Mouse (Mus musculus) myocyte (in vitro differentiated cells): ENCODE measurements at regions not wholly inside any gene's neighbourhood (a gene's known extent, or its start where the extent isn't known, plus 50 kb on each side); places are given as distances from the start of the nearest gene placed in this dataset.

ENCODE experiments used
- H3K27me3 ChIP-seq: one replicate; pipeline ENCODE4 v1.6.1; 2011; ENCODE audit not compliant: control insufficient read depth, insufficient read depth, insufficient read length
- H3K36me3 ChIP-seq: one replicate; pipeline ENCODE4 v1.6.1; 2011; ENCODE audit not compliant: control insufficient read depth, insufficient read depth
- H3K4me2 ChIP-seq: one replicate; pipeline ENCODE4 v1.6.1; 2011; ENCODE audit warnings: low read depth, control low read depth
- H3K4me3 ChIP-seq: one replicate; pipeline ENCODE4 v1.5.1; 2011; ENCODE audit warnings: mild to moderate bottlenecking, control low read depth, moderate library complexity
- H3K79me2 ChIP-seq: one replicate; pipeline ENCODE4 v1.6.1; 2011; ENCODE audit not compliant: control insufficient read depth, insufficient read depth
- H3ac ChIP-seq: one replicate; pipeline ENCODE4 v1.6.1; 2011; ENCODE audit not compliant: control insufficient read depth, insufficient read length
- CEBPB ChIP-seq: IDR thresholded peaks from 2 replicates; pipeline ENCODE4 v1.6.1; 2011; ENCODE audit warnings: mild to moderate bottlenecking, moderate library complexity; ENCODE audit not compliant: poor library complexity, insufficient read depth, severe bottlenecking
- E2F4 ChIP-seq: IDR thresholded peaks from one replicate; pipeline ENCODE4 v1.6.1; 2011; ENCODE audit warnings: mild to moderate bottlenecking, control low read depth, moderate library complexity; ENCODE audit not compliant: insufficient read depth
- MAX ChIP-seq: IDR thresholded peaks from one replicate; pipeline ENCODE4 v1.6.1; 2011; ENCODE audit warnings: low read depth, mild to moderate bottlenecking, control low read depth
- MYOD1 ChIP-seq, 3 experiments: IDR thresholded peaks; one replicate each; pipeline ENCODE4 v1.6.1; 2011; ENCODE audit warnings: control low read depth in 2 of 3, low read depth in 2 of 3, mild to moderate bottlenecking in 2 of 3, moderate library complexity in 1 of 3; ENCODE audit not compliant: insufficient read length in 2 of 3, control insufficient read depth in 1 of 3
- MYOG ChIP-seq, 3 experiments: IDR thresholded peaks; one replicate each; pipeline ENCODE4 v1.6.1; 2011; ENCODE audit warnings: control low read depth in 2 of 3, low read depth in 2 of 3, mild to moderate bottlenecking in 2 of 3; ENCODE audit not compliant: insufficient read length in 2 of 3, control insufficient read depth in 1 of 3, insufficient read depth in 1 of 3
- POLR2A ChIP-seq: IDR thresholded peaks from one replicate; pipeline ENCODE4 v1.6.1; 2011; ENCODE audit warnings: low read depth, mild to moderate bottlenecking, control low read depth, moderate library complexity; ENCODE audit not compliant: insufficient read length
- POLR2AphosphoS2 ChIP-seq: IDR thresholded peaks from one replicate; pipeline ENCODE4 v1.6.1; 2011; ENCODE audit warnings: low read depth, control low read depth; ENCODE audit not compliant: insufficient read length
- REST ChIP-seq: IDR thresholded peaks from one replicate; pipeline ENCODE4 v1.6.1; 2011; ENCODE audit warnings: mild to moderate bottlenecking, control low read depth, moderate library complexity; ENCODE audit not compliant: insufficient read depth, insufficient read length
- SRF ChIP-seq: IDR thresholded peaks from one replicate; pipeline ENCODE4 v1.6.1; 2011; ENCODE audit warnings: low read depth; ENCODE audit not compliant: control insufficient read depth, insufficient read length
- TCF12 ChIP-seq: IDR thresholded peaks from one replicate; pipeline ENCODE4 v1.6.1; 2011; ENCODE audit warnings: mild to moderate bottlenecking, control low read depth; ENCODE audit not compliant: poor library complexity, insufficient read depth, severe bottlenecking
- TCF3 ChIP-seq: IDR thresholded peaks from one replicate; pipeline ENCODE4 v1.6.1; 2011; ENCODE audit warnings: low read depth, control low read depth; ENCODE audit not compliant: insufficient read length
- USF1 ChIP-seq: IDR thresholded peaks from one replicate; pipeline ENCODE4 v1.6.1; 2011; ENCODE audit warnings: low read depth, mild to moderate bottlenecking, control low read depth, moderate library complexity

GRCm38 (mm10) chr7:35879755-35880304, 77.0 kb upstream of the Zfp507 start:
- H3K4me3 ChIP-seq = no peak overlapping the region

GRCm38 (mm10) chr7:35878164-35878563, 75.4 kb upstream of the Zfp507 start:
- H3ac ChIP-seq = no peak overlapping the region
- TF ChIP-seq POLR2A = no peak
- no peak for TF ChIP-seq SRF
- no peak for TF ChIP-seq USF1
- H3K79me2 ChIP-seq = no peaks in the 10 kb centered on the region
- H3K36me3 ChIP-seq = no peaks in the 10 kb centered on the region
- H3K27me3 ChIP-seq = no peaks in the 10 kb centered on the region
- H3K4me3 ChIP-seq = no peak overlapping the region
- no peak overlapping the region for H3K4me2 ChIP-seq

More at GRCm38 (mm10) chr7:35879755-35880304, 77.0 kb upstream of the Zfp507 start:
- H3ac ChIP-seq = no peak overlapping the region
- no peaks in the 10 kb centered on the region for H3K27me3 ChIP-seq
- no peak overlapping the region for H3K4me2 ChIP-seq
- H3K36me3 ChIP-seq = no peaks in the 10 kb centered on the region
- H3K79me2 ChIP-seq = no peaks in the 10 kb centered on the region
- TF ChIP-seq REST = no peak
- no peak for TF ChIP-seq CEBPB
- no peak for TF ChIP-seq USF1
- no peak for TF ChIP-seq E2F4
- TF ChIP-seq POLR2A = no peak
- TF ChIP-seq TCF12 = no peak
- TF ChIP-seq TCF3 = no peak
- no peak for TF ChIP-seq MYOG (IDR thresholded peaks at IDR 0.05; ENCODE audit: control insufficient read depth in 1 of 3, insufficient read depth in 1 of 3, insufficient read length in 2 of 3, low read depth in 2 of 3)
- no peak for TF ChIP-seq SRF
- no peak for TF ChIP-seq MYOD1 (IDR thresholded peaks at IDR 0.05; ENCODE audit: control insufficient read depth in 1 of 3, insufficient read length in 2 of 3, low read depth in 2 of 3)
- no peak for TF ChIP-seq POLR2AphosphoS2
- no peak for TF ChIP-seq MAX

- peaks cover 9% of the 10 kb centered on the region for H3K27me3 ChIP-seq
- no peak overlapping the region for H3ac ChIP-seq
- H3K79me2 ChIP-seq = no peaks in the 10 kb centered on the region
- H3K4me2 ChIP-seq = no peak overlapping the region
- TF ChIP-seq TCF3 (no peak), POLR2A (no peak), USF1 (no peak), POLR2AphosphoS2 (no peak), SRF (no peak), E2F4 (no peak), MAX (no peak), CEBPB (no peak), MYOD1 (IDR thresholded peaks at IDR 0.05; ENCODE audit: control insufficient read depth in 1 of 3, insufficient read length in 2 of 3, low read depth in 2 of 3) (no peak), REST (no peak), TCF12 (no peak), MYOG (IDR thresholded peaks at IDR 0.05; ENCODE audit: control insufficient read depth in 1 of 3, insufficient read depth in 1 of 3, insufficient read length in 2 of 3, low read depth in 2 of 3) (no peak)
- H3K4me3 ChIP-seq = no peak overlapping the region
- no peaks in the 10 kb centered on the region for H3K36me3 ChIP-seq
These were observed 58.2 kb upstream of the Zfp507 start for GRCm38 (mm10) chr7:35861049-35861448.

GRCm38 (mm10) chr7:35859601-35860000, 56.8 kb upstream of the Zfp507 start:
- Histone ChIP-seq H3K79me2 (no peaks in the 10 kb centered on the region), H3ac (no peak overlapping the region), H3K36me3 (no peaks in the 10 kb centered on the region), H3K4me3 (no peak overlapping the region), H3K4me2 (no peak overlapping the region), H3K27me3 (peaks cover 9% of the 10 kb centered on the region)
- TF ChIP-seq MYOD1 (IDR thresholded peaks at IDR 0.05; ENCODE audit: control insufficient read depth in 1 of 3, insufficient read length in 2 of 3, low read depth in 2 of 3) (no peak), MAX (no peak)

- no peak overlapping the region for H3ac ChIP-seq
These were observed 54.9 kb upstream of the Zfp507 start for GRCm38 (mm10) chr7:35857693-35858092.

More at GRCm38 (mm10) chr7:35857693-35858092, 54.9 kb upstream of the Zfp507 start:
- TF ChIP-seq MYOD1 (IDR thresholded peaks at IDR 0.05; ENCODE audit: control insufficient read depth in 1 of 3, insufficient read length in 2 of 3, low read depth in 2 of 3) (no peak), E2F4 (no peak), USF1 (no peak), SRF (no peak), MAX (no peak), CEBPB (no peak), REST (no peak), TCF12 (no peak), POLR2AphosphoS2 (no peak)
- Histone ChIP-seq H3K79me2 (no peaks in the 10 kb centered on the region), H3K36me3 (no peaks in the 10 kb centered on the region), H3K27me3 (peaks cover 9% of the 10 kb centered on the region), H3K4me3 (no peak overlapping the region), H3K4me2 (no peak overlapping the region)
